Mouse (Mus musculus) neural tube, embryonic 14.5 days (tissue): ENCODE results near the gene Klra17. TPM values are rescaled to one million over a fixed set of nuclear protein-coding genes. Genes with fewer than 3 reads are reported as not detected.
"Not testable (repeated sequence)": the region's sequence is repeated elsewhere in the genome, so short reads cannot be mapped to it uniquely, and the experiment has no call there.

Experiments used
- ATAC-seq: fragments of 200-750 bp; cut with Nextera tagmentation; 2 replicates; pipeline ENCODE4 v1.8.0; 2017; ENCODE audit warnings: low read depth, mild to moderate bottlenecking, moderate TSS enrichment, moderate library complexity
- H3K27ac ChIP-seq: fragments of 300-500 bp; sonication (generic); 2 replicates; pipeline ENCODE4 v1.5.1; 2014; ENCODE audit warnings: low read depth, mild to moderate bottlenecking, control low read depth, low read length, moderate library complexity, mixed read lengths
- H3K27me3 ChIP-seq: fragments of 300-500 bp; sonication (generic); 2 replicates; pipeline ENCODE4 v1.6.1; 2014; ENCODE audit warnings: low read length; ENCODE audit not compliant: control insufficient read depth, insufficient read depth
- H3K36me3 ChIP-seq: fragments of 300-500 bp; sonication (generic); 2 replicates; pipeline ENCODE4 v1.6.1; 2014; ENCODE audit warnings: low read length, mixed read lengths; ENCODE audit not compliant: control insufficient read depth, insufficient read depth
- H3K4me1 ChIP-seq: fragments of 300-500 bp; sonication (generic); 2 replicates; pipeline ENCODE4 v1.6.1; 2014; ENCODE audit warnings: low read length; ENCODE audit not compliant: control insufficient read depth, insufficient read depth
- H3K4me2 ChIP-seq: fragments of 300-500 bp; sonication (generic); 2 replicates; pipeline ENCODE4 v1.6.1; 2014; ENCODE audit warnings: mild to moderate bottlenecking, low read depth, low read length, control low read depth
- H3K4me3 ChIP-seq: fragments of 300-500 bp; sonication (generic); 2 replicates; pipeline ENCODE4 v1.5.1; 2014; ENCODE audit warnings: low read depth, low read length, control low read depth, mixed read lengths
- H3K9ac ChIP-seq: fragments of 300-500 bp; sonication (generic); replicated peaks from 2 replicates; pipeline ENCODE4 v1.6.1; 2014; ENCODE audit warnings: low read depth, mild to moderate bottlenecking, control low read depth, low read length, mixed read lengths
- H3K9me3 ChIP-seq: fragments of 300-500 bp; sonication (generic); 2 replicates; pipeline ENCODE4 v1.6.1; 2016; ENCODE audit warnings: low read length; ENCODE audit not compliant: control insufficient read depth
- WGBS: fragments of 180-500 bp; shearing (Covaris S2); extraction: QIAGEN DNeasy Blood & Tissue Kit; methylation state at CpG from one replicate; pipeline ENCODE4 v1.1.7; 2014; 5-methylcytosine and 5-hydroxymethylcytosine counted together
- polyA plus RNA-seq: library from polyadenylated mRNA; unstranded; fragments of >200 nt; fragmentation: Nextera tagmentation; extraction: Ambion mirVana; gene quantifications from 2 replicates; pipeline ENCODE4 v1.2.1, GENCODE M21; 2014

The Klra17 gene
- not detected in 2 replicates for polyA plus RNA-seq

GRCm38 (mm10) chr6:129876549-129876948 lies at the start of gene Klra17:
Klra17 (minus strand) TSS chr6:129876672.
- Histone ChIP-seq H3K27ac (no peak within 1 kb of the TSS), H3K9me3 (peaks cover 4% of the 10 kb centered on the region; the same call in 1 of the 2 replicates), H3K27me3 (no peaks in the 10 kb centered on the region), H3K36me3 (no peaks in the 10 kb centered on the region), H3K4me1 (no peaks in the 10 kb centered on the region), H3K4me3 (no peak within 1 kb of the TSS), H3K9ac (no peak within 1 kb of the TSS), H3K4me2 (no peak within 1 kb of the TSS)
- ATAC-seq, result no peak
- 60% methylated on average over 1 of the region's 1 CpGs for WGBS

DNA sequence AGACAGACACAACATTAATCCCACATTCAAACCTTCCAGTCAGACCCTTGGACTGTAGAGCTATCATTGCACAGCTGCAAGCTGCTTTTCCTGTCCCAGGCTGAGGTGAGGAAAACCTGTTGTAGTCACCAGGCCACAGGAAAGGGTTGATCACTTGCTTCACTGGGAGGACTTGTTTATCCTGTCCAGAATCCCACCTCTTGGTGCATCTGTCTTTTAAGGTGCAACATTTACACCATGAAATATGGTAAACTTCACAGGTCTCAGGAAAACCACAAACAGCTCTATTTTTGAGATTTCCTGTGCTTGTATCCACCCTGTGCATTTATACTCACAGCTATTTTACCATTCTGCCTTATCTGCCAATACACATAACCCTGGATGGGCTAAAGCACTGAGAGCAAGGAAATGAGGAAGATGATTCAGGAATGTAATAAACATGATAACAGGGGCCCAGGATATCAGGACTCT lies 41.0 kb upstream of the Klra17 start, which contains the start of gene Klra5:
Gene Klra5, minus strand, starts transcription at position 175 of the 471 bp plus-strand sequence.
- not testable (repeated sequence) for H3K9me3 ChIP-seq, H3K27ac ChIP-seq

GRCm38 (mm10) chr6:129916996-129917395 lies 40.5 kb upstream of the Klra17 start:
- 79% methylated on average over 1 of the region's 1 CpGs for WGBS
- Histone ChIP-seq H3K27ac (no peak overlapping the region), H3K9ac (no peak overlapping the region), H3K36me3 (no peaks in the 10 kb centered on the region), H3K4me1 (no peaks in the 10 kb centered on the region), H3K4me2 (no peak overlapping the region), H3K9me3 (no peaks in the 10 kb centered on the region; the same call in 1 of the 2 replicates), H3K4me3 (no peak overlapping the region), H3K27me3 (no peaks in the 10 kb centered on the region)
- no peak for ATAC-seq

More for the DNA sequence above, 41.0 kb upstream of the Klra17 start, which contains the start of gene Klra5:
- H3K4me3 ChIP-seq, H3K9ac ChIP-seq, H3K4me2 ChIP-seq, H3K4me1 ChIP-seq, ATAC-seq, H3K36me3 ChIP-seq, H3K27me3 ChIP-seq: not testable (repeated sequence)

GRCm38 (mm10) chr6:129882525-129882924 lies 6.1 kb upstream of the Klra17 start:
- Histone ChIP-seq H3K9ac (no peak overlapping the region), H3K4me1 (no peaks in the 10 kb centered on the region), H3K9me3 (peaks cover 4% of the 10 kb centered on the region; the same call in 1 of the 2 replicates), H3K27ac (no peak overlapping the region), H3K4me3 (no peak overlapping the region), H3K4me2 (no peak overlapping the region), H3K27me3 (no peaks in the 10 kb centered on the region), H3K36me3 (no peaks in the 10 kb centered on the region)
- 80% methylated on average over 2 of the region's 2 CpGs for WGBS
- no peak for ATAC-seq

- not testable (repeated sequence) for H3K4me2 ChIP-seq, H3K9ac ChIP-seq, H3K36me3 ChIP-seq, ATAC-seq, H3K9me3 ChIP-seq, H3K27ac ChIP-seq, H3K4me3 ChIP-seq, H3K27me3 ChIP-seq, H3K4me1 ChIP-seq
- no CpG with 5 or more reads among the region's 3 CpGs for WGBS
These were observed 14.1 kb downstream of the Klra17 start, which contains the start of gene Gm17631 for GRCm38 (mm10) chr6:129862349-129862748. Gm17631 (plus strand) TSS chr6:129862649.

- Histone ChIP-seq H3K9me3 (no peaks in the 10 kb centered on the region), H3K4me1 (no peaks in the 10 kb centered on the region), H3K4me2 (no peak overlapping the region), H3K9ac (no peak overlapping the region), H3K27me3 (no peaks in the 10 kb centered on the region), H3K27ac (no peak overlapping the region), H3K4me3 (no peak overlapping the region), H3K36me3 (no peaks in the 10 kb centered on the region)
- 91% methylated on average over 1 of the region's 1 CpGs for WGBS
- ATAC-seq, result no peak
These were observed 50.9 kb downstream of the Klra17 start for GRCm38 (mm10) chr6:129825559-129825958.

DNA sequence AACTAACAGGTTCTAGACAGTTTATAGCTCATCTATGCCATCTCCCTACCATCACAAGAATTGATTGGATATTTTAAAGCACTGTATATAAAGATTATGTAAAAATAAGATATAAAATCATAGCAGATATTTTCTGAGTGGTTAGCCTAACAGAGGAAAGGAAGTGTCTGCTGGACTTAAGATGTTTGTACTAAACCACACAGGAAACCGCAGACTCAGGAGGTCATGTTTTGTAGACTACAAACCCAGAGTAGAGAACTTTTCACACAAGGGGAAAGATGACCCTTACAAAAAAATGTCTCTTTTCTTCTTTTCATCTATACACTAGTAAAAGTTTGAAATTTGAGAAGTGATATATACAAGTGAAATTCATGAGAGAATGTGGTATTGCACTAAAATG lies 52.5 kb downstream of the Klra17 start:
- Histone ChIP-seq H3K4me3 (no peak overlapping the region), H3K9ac (no peak overlapping the region), H3K4me1 (no peaks in the 10 kb centered on the region), H3K27ac (no peak overlapping the region), H3K9me3 (no peaks in the 10 kb centered on the region), H3K36me3 (no peaks in the 10 kb centered on the region), H3K4me2 (no peak overlapping the region), H3K27me3 (no peaks in the 10 kb centered on the region)
- 86% methylated on average over 1 of the region's 1 CpGs for whole genome bisulfite sequencing
- ATAC-seq, result no peak

- Histone ChIP-seq H3K9ac (no peak overlapping the region), H3K9me3 (no peaks in the 10 kb centered on the region), H3K4me3 (no peak overlapping the region), H3K27ac (no peak overlapping the region), H3K36me3 (no peaks in the 10 kb centered on the region), H3K4me1 (no peaks in the 10 kb centered on the region), H3K27me3 (no peaks in the 10 kb centered on the region), H3K4me2 (no peak overlapping the region)
- no peak for ATAC-seq
- 75% methylated on average over 3 of the region's 3 CpGs for WGBS
These were observed 58.7 kb downstream of the Klra17 start for GRCm38 (mm10) chr6:129817731-129818130.

- H3K36me3 ChIP-seq, H3K27me3 ChIP-seq, H3K4me3 ChIP-seq, H3K4me2 ChIP-seq, ATAC-seq, H3K9me3 ChIP-seq, H3K4me1 ChIP-seq, H3K27ac ChIP-seq, H3K9ac ChIP-seq: not testable (repeated sequence)
- 94% methylated on average over 3 of the region's 3 CpGs for WGBS
These were observed 92.3 kb downstream of the Klra17 start, which contains the start of gene Gm156 for GRCm38 (mm10) chr6:129784170-129784569. Gm156 (minus strand) TSS chr6:129784270.
